Mouse (Mus musculus) cerebellum, adult 2 months (tissue): ENCODE results near the gene Gm9747.

Source experiments
- CTCF ChIP-seq: fragments of 200-500 bp; IDR thresholded peaks from 2 replicates; pipeline ENCODE4 v1.5.1; 2011; ENCODE audit warnings: low read depth, mild to moderate bottlenecking, control low read depth, low read length, moderate library complexity, borderline replicate concordance; ENCODE audit not compliant: insufficient read depth
- POLR2A ChIP-seq: fragments of 200-500 bp; IDR thresholded peaks from 2 replicates; pipeline ENCODE4 v1.6.1; 2011; ENCODE audit warnings: low read length, control low read depth, borderline replicate concordance; ENCODE audit not compliant: insufficient read depth

DNA sequence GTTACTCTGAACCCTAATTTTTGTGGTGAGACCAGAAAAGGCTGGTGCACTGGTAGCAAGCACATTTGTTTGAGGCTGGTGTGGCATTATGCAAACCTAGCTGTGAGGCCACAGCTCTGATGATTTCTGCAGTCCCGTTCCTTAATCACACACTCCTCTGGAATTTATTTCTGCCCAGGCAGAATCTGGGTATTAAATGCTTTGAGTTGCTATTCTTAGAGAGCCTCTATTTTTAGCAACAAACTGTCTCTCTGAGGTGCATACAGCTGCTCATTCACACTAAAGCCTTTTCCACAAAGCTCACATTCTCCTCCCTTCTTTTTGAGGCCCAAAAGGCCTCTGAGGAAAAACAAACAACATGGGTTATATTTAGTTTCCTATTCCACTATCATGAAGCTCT is 33.0 kb upstream of the Gm9747 start:
- TF ChIP-seq CTCF (no peak), POLR2A (no peak)
